Mouse (Mus musculus) inflammation-experienced regulatory T-cells, adult 16 weeks (primary cell): ENCODE results near the gene Arpc1b. TPM values are rescaled to one million over a fixed set of nuclear protein-coding genes. Genes with fewer than 3 reads are reported as not detected.

Experiments used
- polyA plus RNA-seq: library from polyadenylated mRNA; unstranded; fragments of 100-300 nt; shearing (Covaris generic); gene quantifications from one replicate; pipeline ENCODE4 v1.2.1, GENCODE M21; 2017

The Arpc1b gene
- 1,387 TPM for polyA plus RNA-seq

DNA sequence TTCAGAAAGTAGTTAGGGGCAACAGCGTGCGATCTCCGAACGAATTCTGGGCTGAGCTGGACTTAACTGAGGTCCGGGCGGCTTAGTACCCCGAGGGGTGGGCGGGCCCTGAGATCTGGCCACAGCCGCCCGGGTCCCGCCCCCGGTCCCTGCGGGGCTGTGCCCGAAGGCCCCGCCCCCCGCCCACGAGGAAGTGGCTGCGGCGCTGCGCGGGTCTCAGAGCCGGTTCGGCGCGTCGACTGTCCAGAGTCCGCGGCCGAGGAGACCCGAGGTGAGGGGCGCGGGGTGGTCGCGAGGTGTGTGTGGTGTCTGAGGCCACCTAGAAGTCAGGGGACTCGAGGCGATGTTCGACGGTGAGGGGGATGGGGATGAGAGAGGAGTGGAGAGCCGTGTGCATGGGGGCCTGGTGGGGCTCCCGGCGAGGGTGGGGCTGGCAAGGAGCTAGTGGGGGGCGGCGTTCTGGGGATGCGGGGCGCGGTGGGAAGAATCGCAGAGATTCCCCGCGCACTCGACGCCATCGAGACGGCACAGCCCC lies at the start of gene Arpc1b:
Arpc1b (plus strand) TSS at position 145 of the 535 bp plus-strand sequence.

DNA sequence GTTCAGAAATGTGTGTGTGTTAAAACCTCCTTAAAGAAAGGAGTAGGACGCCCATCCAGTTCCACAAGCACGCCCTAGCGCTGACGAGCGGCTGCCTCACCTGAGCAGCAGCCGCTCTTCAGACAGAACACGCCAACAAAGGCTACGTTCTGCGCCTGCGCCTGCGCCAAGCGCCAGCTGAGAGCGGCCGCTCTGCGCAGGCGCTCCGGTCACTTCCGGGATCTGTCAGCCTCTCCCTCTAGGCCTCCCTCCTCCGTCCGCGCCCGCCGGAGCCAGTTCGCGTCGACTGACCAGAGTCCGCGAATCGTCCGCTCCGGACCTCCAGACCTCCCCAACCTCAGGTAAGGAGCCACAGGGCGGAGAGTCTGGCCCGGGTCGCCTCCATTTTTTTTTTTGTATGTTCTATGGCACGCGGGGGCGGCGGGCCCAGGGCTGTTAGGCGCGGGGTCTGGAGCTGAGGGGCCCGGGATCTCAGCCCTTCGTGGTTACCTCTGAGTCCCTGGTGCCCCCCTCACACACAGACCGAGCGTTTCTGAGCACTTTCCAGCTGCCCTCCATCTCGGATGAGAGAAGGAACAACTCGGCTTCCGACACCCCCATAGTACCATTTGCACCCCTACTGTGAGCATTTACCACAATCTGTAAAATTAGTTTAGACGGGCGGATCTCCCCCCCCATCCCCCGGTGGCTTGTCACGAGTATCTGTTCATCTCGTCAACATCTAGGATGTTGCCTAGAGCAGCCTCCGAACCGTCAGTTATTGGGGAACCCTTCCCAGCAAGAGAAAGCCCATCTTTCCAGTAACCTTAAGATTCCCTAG lies 30.2 kb upstream of the Arpc1b start, which contains the start of the genes Arpc1a and Kpna7:
Arpc1a (plus strand) TSS at position 199 of the 820 bp plus-strand sequence.
Kpna7 (minus strand) TSS at position 399 of the 820 bp plus-strand sequence.

GRCm38 (mm10) chr5:145139571-145140519 lies 25.8 kb downstream of the Arpc1b start, which contains the start of the genes Pdap1 and Bud31:
Gene Pdap1 (minus strand): TSS chr5:145140238.
Gene Bud31 (plus strand): TSS chr5:145140362.

GRCm38 (mm10) chr5:145166536-145167305 lies 52.7 kb downstream of the Arpc1b start, which contains the start of the genes Ptcd1 and Cpsf4:
Gene Ptcd1 (minus strand): TSS chr5:145167108.
Gene Cpsf4 (plus strand): TSS chr5:145167213.

Other genes starting within 250 kb of the Arpc1b start
- gene Smurf1, start 148.4 kb upstream of the Arpc1b start, polyA plus RNA-seq, result 3.1 TPM
- not detected for gene Gm4871, start 81.5 kb upstream of the Arpc1b start, polyA plus RNA-seq
- gene 1700018F24Rik, start 71.2 kb upstream of the Arpc1b start, polyA plus RNA-seq, result not detected
- 86.7 TPM for gene Arpc1a, start 30.4 kb upstream of the Arpc1b start, polyA plus RNA-seq
- gene Kpna7, start 30.2 kb upstream of the Arpc1b start, polyA plus RNA-seq, result not detected
- gene Pdap1, start 26.0 kb downstream of the Arpc1b start, polyA plus RNA-seq, result 52.0 TPM
- 186 TPM for gene Bud31, start 26.1 kb downstream of the Arpc1b start, polyA plus RNA-seq
- gene Ptcd1, start 52.9 kb downstream of the Arpc1b start, polyA plus RNA-seq, result 30.4 TPM
- 39.7 TPM for gene Cpsf4, start 53.0 kb downstream of the Arpc1b start, polyA plus RNA-seq
- 421 TPM for gene Atp5j2, start 77.8 kb downstream of the Arpc1b start, polyA plus RNA-seq
- 30.2 TPM for gene Zkscan14, start 87.7 kb downstream of the Arpc1b start, polyA plus RNA-seq
- gene Zkscan5, start 90.3 kb downstream of the Arpc1b start, polyA plus RNA-seq, result 9.6 TPM
- 63.2 TPM for gene Zfp655, start 117.5 kb downstream of the Arpc1b start, polyA plus RNA-seq
- 0.96 TPM for gene Zscan25, start 166.3 kb downstream of the Arpc1b start, polyA plus RNA-seq
- gene Cyp3a57, start 231.1 kb downstream of the Arpc1b start, polyA plus RNA-seq, result not detected